Mouse (Mus musculus) spleen, adult 2 months (tissue): ENCODE data around the gene Cd96.

Source experiments
- CTCF ChIP-seq: fragments of 200-500 bp; IDR thresholded peaks from 2 replicates; pipeline ENCODE4 v1.5.1; 2011; ENCODE audit warnings: mild to moderate bottlenecking, inconsistent platforms; ENCODE audit not compliant: insufficient read depth, insufficient read length, insufficient replicate concordance; ENCODE audit errors: extremely low read depth
- POLR2A ChIP-seq: fragments of 200-500 bp; IDR thresholded peaks from 2 replicates; pipeline ENCODE4 v1.6.1; 2011; ENCODE audit warnings: low read depth, low read length, inconsistent platforms

DNA sequence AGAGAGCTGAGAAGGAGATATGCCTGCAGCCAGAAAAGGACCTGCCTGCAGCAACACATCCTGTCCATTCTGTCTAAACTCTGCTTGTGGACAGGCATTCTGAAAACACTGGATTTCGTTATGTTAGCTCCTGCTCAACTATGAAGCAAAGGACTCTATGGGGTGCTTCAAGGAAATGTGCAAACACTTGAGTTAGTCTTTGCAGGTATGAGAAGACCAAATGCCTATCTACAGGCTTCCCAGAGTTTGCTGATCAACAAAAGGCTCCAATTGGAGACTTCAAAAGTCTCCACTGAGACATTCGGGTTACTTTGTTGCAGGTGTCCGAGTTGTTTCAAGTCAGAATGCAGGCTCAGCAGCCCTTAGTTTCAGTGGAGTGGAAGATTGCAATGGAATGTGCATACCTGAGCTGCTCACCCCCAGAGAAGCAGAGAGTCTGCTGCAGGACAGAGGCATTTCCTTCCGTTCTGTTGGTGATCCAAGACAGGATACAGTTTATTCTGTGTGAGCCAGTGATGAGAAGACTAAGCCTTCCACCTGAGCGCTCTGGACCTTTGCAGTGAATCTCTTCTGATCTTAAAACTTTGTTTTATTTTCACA, 33.1 kb downstream of the Cd96 start:
- TF ChIP-seq CTCF (no peak), POLR2A (no peak)
